Mouse (Mus musculus) bone marrow macrophage, adult 2 months (primary cell): ENCODE results near the gene Gm20431. TPM values are rescaled to one million over a fixed set of nuclear protein-coding genes. Genes with fewer than 3 reads are reported as not detected.
"Not testable (repeated sequence)": the region's sequence is repeated elsewhere in the genome, so short reads cannot be mapped to it uniquely, and the experiment has no call there.

ENCODE experiments used
- H3K27ac ChIP-seq: 2 replicates; pipeline ENCODE4 v1.5.1; 2012; ENCODE audit warnings: low read depth, low read length; ENCODE audit not compliant: insufficient read depth
- H3K4me1 ChIP-seq: 2 replicates; pipeline ENCODE4 v1.6.1; 2012; ENCODE audit warnings: low read length; ENCODE audit not compliant: control insufficient read depth, insufficient read depth
- H3K4me3 ChIP-seq: 2 replicates; pipeline ENCODE4 v1.5.1; 2012; ENCODE audit warnings: mild to moderate bottlenecking, low read length, moderate library complexity; ENCODE audit not compliant: insufficient read depth
- CTCF ChIP-seq: IDR thresholded peaks from 2 replicates; pipeline ENCODE4 v1.5.1; 2012; ENCODE audit warnings: low read depth, mild to moderate bottlenecking, low read length, moderate library complexity
- POLR2A ChIP-seq: IDR thresholded peaks from 2 replicates; pipeline ENCODE4 v1.6.1; 2012; ENCODE audit warnings: mild to moderate bottlenecking, low read depth, low read length, borderline replicate concordance
- polyA plus RNA-seq: library from polyadenylated mRNA; stranded (reverse); fragments of >200 nt; gene quantifications from 2 replicates; pipeline ENCODE4 v1.2.4, GENCODE M21; 2012; ENCODE audit not compliant: missing spikeins, insufficient read depth, insufficient read length

Gm20431 gene
- polyA plus RNA-seq, 1 experiment: 13.5 TPM

DNA sequence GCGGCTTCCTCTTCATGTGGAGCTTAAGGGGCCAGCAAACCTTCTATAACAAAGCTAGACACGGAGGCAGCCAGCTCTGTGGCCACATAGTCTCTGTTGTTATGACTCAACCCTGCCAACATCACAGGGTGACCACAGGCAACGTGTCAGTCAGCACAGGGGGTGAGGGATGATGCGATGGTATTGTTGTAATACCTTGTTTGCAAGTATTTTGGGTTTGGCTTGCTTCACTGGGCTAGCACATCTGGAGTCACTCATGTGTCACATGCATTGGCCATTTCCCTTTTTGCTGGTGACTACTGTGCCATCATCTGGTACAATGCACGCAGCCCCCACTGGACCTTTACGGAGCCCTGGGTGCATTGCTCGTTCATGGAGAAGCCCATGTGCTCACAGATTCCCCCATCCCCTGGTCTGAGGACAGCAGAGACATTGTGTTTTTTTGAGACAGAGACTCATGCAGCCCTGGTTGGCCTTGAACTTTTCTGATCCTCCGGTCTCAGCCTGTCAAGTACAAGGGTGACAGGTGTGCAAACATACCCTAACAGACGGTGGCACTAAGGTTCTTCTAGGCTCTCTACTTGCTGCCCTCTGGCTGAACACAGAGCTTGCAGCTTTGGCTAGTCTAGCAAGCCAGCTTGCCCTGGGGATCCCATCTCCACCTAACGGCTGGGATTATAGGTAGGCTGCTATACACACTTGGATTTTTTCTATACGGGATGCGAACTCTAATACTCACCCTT is 11.8 kb downstream of the Gm20431 start:
- Histone ChIP-seq H3K4me3 (no peak overlapping the region), H3K4me1 (peaks cover 79% of the 10 kb centered on the region), H3K27ac (peak overlapping the region; percentile 89)
- TF ChIP-seq POLR2A (0 out of 2 replicates have a peak, but pooled peaks have one; percentile 10), CTCF (no peak)

DNA sequence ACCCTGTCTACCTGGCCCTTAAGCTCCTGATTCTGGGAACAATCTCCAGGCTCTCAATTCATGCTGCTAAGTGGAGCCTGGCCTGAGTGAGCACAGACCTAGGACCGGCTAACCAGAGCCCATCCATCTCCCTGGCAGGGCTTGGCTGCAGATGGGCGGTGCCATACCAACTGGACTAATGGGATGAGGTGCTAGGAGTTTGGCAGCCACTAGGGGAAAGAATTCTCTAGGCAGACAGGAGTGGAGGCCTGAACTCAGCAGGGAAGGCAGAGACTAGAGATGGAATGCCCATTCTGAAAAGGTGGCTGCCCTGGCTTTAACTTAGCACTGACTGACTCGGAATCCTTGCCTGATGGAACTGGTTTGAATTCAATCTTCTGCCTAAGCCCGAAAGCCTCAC is 14.9 kb downstream of the Gm20431 start:
- H3K27ac ChIP-seq: no peak overlapping the region
- H3K4me1 ChIP-seq: peaks cover 68% of the 10 kb centered on the region
- H3K4me3 ChIP-seq: no peak overlapping the region
- no peak for TF ChIP-seq CTCF
- TF ChIP-seq POLR2A: no peak

DNA sequence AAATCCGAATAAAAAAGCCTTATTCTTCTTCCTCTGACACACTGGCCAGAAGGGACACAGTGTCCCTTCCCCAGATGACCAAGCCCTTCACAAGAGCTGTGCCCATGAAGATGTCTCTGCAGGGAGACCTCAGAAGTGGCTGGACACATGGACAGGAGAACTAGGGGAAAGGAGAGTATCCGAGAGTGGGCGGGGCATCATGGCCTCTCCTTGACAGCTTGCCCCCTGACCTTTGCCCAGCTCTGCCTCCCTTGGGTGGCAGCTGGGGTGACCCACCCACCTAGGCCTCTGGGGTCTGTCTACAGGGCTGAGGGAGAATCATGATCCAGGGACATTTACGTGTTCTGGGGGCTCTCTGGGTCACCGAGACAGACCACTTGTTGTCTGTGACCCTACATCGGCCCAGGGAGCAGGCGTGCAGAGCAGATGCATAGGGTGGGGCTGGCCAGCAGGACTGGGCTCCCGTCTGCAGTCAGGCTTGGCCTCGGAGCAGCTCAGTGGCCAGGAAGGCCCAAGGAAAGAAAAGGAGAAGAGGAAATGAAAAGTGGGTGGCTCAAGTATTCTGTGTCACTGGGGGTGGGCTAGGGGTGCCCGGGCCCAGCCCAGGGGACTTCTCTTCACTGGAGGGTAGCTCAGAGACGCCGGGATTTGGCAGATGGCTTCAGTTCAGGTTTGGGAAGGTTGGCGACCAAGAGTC is 17.8 kb downstream of the Gm20431 start:
- H3K4me3 ChIP-seq, H3K27ac ChIP-seq: not testable (repeated sequence)
- H3K4me1 ChIP-seq: peaks cover 42% of the 10 kb centered on the region

DNA sequence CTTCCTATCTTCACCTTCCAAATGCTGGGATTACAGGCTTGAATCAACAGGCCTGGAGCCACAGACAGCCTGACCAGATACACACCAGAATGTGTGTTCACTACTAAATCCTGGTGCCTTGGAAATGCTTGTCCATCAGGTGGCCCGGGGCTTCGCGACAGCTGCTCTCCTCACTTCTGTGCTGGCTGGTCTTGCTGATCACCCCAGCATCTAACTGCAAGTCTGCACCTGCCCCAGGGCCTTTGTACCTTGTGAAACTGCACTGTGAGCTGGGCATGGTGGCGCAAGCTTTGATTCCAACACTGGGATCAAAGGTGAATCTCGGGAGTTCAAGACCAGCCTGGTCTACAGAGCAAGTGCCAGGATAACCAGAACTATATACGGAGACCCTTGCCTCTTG is 19.1 kb downstream of the Gm20431 start:
- TF ChIP-seq POLR2A (no peak), CTCF (no peak)
- H3K27ac ChIP-seq: no peak overlapping the region
- peaks cover 30% of the 10 kb centered on the region for H3K4me1 ChIP-seq
- H3K4me3 ChIP-seq: no peak overlapping the region

DNA sequence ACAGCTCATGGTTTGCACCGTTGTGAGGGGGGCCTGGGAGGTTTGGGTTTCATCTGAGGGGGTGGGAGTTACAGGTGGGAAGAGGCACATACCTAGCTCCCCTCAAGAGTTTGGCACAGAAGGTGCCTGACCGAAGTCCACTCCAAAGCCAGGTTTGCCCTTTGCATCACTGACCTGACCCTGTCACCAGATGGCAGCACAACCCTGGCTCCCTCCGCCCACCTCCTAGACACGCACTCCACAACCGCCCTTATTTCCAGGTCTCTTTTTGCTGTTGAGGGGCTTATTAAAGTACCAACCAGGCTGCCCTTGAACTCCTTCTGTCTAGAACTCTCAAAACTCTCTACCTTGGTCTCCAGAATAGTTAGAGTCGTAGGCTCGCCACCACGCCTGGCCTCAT is 20.0 kb downstream of the Gm20431 start:
- TF ChIP-seq POLR2A: no peak
- TF ChIP-seq CTCF: peak; percentile 79
- Histone ChIP-seq H3K4me3 (no peak overlapping the region), H3K27ac (no peak overlapping the region), H3K4me1 (peaks cover 25% of the 10 kb centered on the region)

DNA sequence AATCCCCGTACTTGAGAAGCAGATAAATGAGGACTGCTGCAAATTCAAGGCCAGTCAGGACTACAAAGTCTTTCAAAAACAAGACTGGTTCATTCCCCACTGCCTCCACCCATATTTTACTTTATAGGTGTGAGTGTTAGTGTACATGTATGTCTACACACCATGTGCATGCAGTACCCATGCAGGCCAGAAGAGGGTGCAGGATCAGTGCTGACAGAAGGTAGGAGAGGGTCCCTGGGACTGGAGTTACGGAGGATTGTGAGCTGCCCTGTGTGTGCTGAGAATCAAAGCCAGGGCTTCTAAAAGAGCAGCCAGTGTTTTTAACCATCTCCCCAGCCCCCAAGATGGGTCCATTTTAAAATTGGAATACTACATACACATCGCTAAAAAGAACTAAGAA is 21.0 kb downstream of the Gm20431 start:
- TF ChIP-seq CTCF (peak; percentile 49; the same call in 1 of the 2 replicates), POLR2A (no peak)
- Histone ChIP-seq H3K27ac (no peak overlapping the region), H3K4me3 (no peak overlapping the region), H3K4me1 (peaks cover 16% of the 10 kb centered on the region)

DNA sequence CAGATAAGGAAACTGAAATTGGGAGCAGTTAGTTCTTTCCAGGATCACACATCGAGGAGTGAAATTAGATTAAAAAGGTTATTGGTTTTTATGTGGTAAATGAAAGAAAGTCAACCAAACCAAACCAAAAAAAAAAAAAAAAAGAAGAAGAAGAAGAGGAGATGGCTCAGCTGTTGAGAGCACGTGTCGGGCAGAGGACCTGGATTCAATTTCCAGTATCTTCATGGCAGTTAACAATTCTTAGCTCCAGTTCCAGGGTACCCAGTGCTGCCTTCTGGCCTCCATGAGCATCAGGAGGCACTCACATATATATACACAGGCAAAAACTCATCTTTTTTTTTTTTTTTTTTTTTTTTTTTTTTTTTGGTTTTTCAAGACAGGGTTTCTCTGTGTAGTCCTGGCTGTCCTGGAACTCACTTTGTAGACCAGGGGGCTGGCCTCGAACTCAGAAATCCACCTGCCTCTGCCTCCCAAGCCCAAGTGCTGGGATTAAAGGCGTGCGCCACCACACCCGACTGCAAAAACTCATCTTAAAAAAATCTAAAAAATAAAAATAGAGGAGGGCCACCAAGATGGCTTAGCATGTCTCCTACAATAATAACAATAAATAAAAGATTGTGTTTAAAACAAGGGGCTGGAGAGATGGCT is 26.3 kb downstream of the Gm20431 start:
- no peak for TF ChIP-seq POLR2A
- no peak for TF ChIP-seq CTCF
- Histone ChIP-seq H3K4me1 (peaks cover 25% of the 10 kb centered on the region), H3K4me3 (peak overlapping the region; percentile 37), H3K27ac (peak overlapping the region; percentile 63)

DNA sequence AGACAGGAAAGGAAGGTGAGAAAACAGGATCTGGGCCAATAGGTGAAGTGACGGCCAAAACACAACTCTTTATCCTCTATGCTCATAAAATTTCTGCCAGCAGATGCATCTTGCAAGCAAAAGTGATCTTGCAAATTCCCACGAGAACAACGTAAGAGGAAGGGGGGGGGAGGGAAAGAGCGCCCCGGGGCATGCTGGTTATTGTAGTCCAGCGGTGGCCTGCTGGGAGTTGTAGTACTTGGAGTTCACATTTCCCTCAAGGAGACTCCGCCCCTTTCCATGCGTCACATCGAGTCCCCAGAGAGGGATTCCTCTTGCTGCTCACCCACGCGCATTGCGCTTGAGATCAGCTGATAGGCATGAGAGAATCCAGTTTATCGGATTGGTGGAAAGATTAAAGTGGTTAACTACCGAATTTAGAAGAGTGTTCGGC is 26.9 kb downstream of the Gm20431 start:
- Histone ChIP-seq H3K4me1 (peaks cover 31% of the 10 kb centered on the region), H3K27ac (peak overlapping the region; percentile 63), H3K4me3 (peak overlapping the region; percentile 38)
- TF ChIP-seq CTCF (no peak), POLR2A (no peak)

DNA sequence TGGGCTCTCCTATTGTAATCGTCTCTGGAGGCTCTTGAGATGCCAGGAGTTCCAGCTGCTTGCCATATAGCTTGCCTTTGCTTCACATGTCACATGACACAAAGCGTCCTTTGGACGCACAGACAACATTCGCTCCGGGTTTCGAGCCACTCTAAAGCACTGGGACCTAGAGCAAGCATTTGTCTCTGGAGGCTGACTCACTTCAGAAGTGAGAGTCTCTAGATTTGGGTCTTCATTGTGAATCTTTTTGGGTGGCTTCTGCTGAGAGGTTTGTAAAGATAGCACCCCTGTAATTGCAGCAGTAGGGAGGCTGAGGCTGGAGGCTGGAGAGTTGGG is 27.8 kb downstream of the Gm20431 start:
- Histone ChIP-seq H3K4me1 (peaks cover 37% of the 10 kb centered on the region), H3K4me3 (no peak overlapping the region), H3K27ac (no peak overlapping the region)
- TF ChIP-seq CTCF (no peak), POLR2A (no peak)

DNA sequence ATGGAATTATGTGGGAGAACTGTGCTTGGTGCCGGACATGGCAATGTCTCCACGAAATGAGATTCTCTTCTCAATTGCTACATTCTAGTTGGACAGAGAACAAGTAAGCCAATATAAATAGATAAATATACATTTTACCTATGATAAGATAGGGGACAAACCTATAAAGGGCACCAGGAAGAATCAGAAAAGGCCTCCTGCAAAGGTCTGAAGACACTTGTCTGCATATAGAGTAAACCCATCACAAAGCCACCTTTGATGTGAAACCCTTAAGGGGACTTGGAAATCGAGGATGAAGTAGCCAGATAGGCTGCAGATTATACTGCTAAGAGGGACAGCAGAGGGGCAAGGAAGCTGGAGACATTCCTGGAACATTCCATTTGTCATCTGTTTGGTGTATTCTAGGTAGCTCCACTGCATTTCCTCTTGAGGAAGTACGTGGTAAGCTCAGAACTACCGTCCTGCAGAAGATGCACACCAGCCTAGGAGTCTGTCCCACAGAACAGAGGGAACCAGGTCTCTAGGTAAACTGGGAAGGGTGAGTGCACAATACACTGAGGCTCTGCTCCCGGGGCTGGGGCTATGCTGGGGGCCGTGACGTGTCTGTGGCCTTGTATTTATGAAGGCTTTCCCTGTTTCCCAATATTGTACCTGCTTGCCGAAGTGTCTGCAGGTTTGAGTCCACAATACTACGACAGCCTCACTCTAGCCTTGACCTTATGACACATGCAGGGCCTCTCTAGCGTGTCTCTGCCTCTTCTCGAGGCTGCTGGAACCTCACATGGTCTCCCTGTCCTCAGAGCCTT is 28.4 kb downstream of the Gm20431 start:
- Histone ChIP-seq H3K4me1 (peaks cover 37% of the 10 kb centered on the region), H3K27ac (peak overlapping the region; percentile 80), H3K4me3 (peak overlapping the region; percentile 59)
- TF ChIP-seq POLR2A (no peak), CTCF (no peak)
